Comparison of ENCODE assay signal across 23 mouse cellular contexts in the genomic region with DNA sequence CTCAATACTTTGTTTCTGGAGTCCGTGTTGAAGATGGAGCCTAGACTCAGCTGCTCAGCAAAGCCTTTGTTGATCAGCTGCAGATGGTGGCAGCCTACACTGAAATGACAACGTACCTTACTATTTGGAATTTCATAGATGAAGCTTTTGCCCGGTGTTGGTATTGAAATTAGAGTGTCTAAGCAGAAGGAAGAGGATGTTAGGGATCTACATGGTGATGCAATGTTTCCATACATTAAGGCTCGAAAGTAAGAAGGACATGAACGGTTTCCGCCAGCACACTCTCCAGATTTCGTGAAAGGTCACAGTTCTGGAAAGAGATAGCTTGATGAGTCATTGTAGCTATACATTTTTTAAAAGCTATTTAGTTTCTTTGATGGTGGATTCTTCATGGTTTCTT.
"Had no signal": no experiment of that assay in that cellular context is flagged by ENCODE, and none has a peak within 500 bp of the region (broad histone marks: within the 10 kb centered on the region; RNA-seq: fewer than 3 reads in every experiment).

No protein-coding gene starts in this region.

- H3K9ac ChIP-seq: kidney, embryonic 15.5 days; limb, embryonic 13.5 days; liver, embryonic 12.5 days; liver, embryonic 15.5 days; lung, embryonic 15.5 days; midbrain, embryonic 13.5 days; stomach, embryonic 15.5 days had no signal

- H3K27me3 ChIP-seq: kidney, embryonic 15.5 days; limb, embryonic 13.5 days; liver, embryonic 12.5 days; liver, embryonic 15.5 days; lung, embryonic 15.5 days; megakaryocyte, embryonic 14.5 days; midbrain, embryonic 13.5 days; stomach, embryonic 15.5 days had no signal

- H3K36me3 ChIP-seq: kidney, embryonic 15.5 days; limb, embryonic 10.5 days; limb, embryonic 13.5 days; liver, embryonic 12.5 days; liver, embryonic 15.5 days; lung, embryonic 15.5 days; midbrain, embryonic 10.5 days; midbrain, embryonic 13.5 days; stomach, embryonic 15.5 days had no signal

- ATAC-seq: liver, embryonic 12.5 days; midbrain, embryonic 13.5 days; midbrain, embryonic 16.5 days had no signal

- H3K4me2 ChIP-seq: kidney, embryonic 15.5 days; limb, embryonic 13.5 days; liver, embryonic 12.5 days; liver, embryonic 15.5 days; lung, embryonic 15.5 days; midbrain, embryonic 13.5 days; stomach, embryonic 15.5 days had no signal

- H3K4me1 ChIP-seq: kidney, embryonic 15.5 days; liver, embryonic 12.5 days; liver, embryonic 15.5 days; lung, embryonic 15.5 days; stomach, embryonic 15.5 days had no signal

- H3K27ac ChIP-seq: kidney, embryonic 15.5 days; limb, embryonic 10.5 days; limb, embryonic 13.5 days; liver, embryonic 12.5 days; liver, embryonic 15.5 days; lung, embryonic 15.5 days; midbrain, embryonic 10.5 days; midbrain, embryonic 13.5 days; stomach, embryonic 15.5 days had no signal

- DNase-seq: kidney, adult 11 months; kidney, adult 8-10 months; kidney, postnatal 10 days; kidney, postnatal 36 days; liver; lung, adult 18-20 months; lung, postnatal 10 days; lung, postnatal 36 days; right cerebral cortex, postnatal 14 days; spleen, adult 18-20 months; thymus, adult 18-20 months; thymus, postnatal 36 days had no signal

- H3K9me3 ChIP-seq: kidney, embryonic 15.5 days; limb, embryonic 10.5 days; limb, embryonic 13.5 days; liver, embryonic 12.5 days; liver, embryonic 15.5 days; lung, embryonic 15.5 days; midbrain, embryonic 10.5 days; midbrain, embryonic 13.5 days; stomach, embryonic 15.5 days had no signal

- H3K4me3 ChIP-seq: kidney, embryonic 15.5 days; limb, embryonic 10.5 days; limb, embryonic 13.5 days; liver, embryonic 12.5 days; liver, embryonic 15.5 days; lung, embryonic 15.5 days; megakaryocyte, embryonic 14.5 days; midbrain, embryonic 10.5 days; midbrain, embryonic 13.5 days; stomach, embryonic 15.5 days had no signal
